Mouse (Mus musculus): ENCODE data around the gene Ppp6c.
"Not testable (repeated sequence)": the region's sequence is repeated elsewhere in the genome, so short reads cannot be mapped to it uniquely, and the experiment has no call there.

- TF ChIP-seq CTCF (IDR thresholded peaks at IDR 0.05; ENCODE audit: extremely low read depth, insufficient read depth, insufficient read length, insufficient replicate concordance); POLR2A (IDR thresholded peaks at IDR 0.05; ENCODE audit: low read depth, low read length): not testable (repeated sequence)
Observed at GRCm38 (mm10) chr2:39252275-39252674, 26.0 kb upstream of the Ppp6c start.
